Mouse (Mus musculus) bone marrow macrophage, adult 2 months (primary cell): ENCODE measurements at regions not wholly inside any gene's neighbourhood (a gene's known extent, or its start where the extent isn't known, plus 50 kb on each side); places are given as distances from the start of the nearest gene placed in this dataset.

Experiments used
- CTCF ChIP-seq: IDR thresholded peaks from 2 replicates; pipeline ENCODE4 v1.5.1; 2012; ENCODE audit warnings: low read depth, mild to moderate bottlenecking, low read length, moderate library complexity
- POLR2A ChIP-seq: IDR thresholded peaks from 2 replicates; pipeline ENCODE4 v1.6.1; 2012; ENCODE audit warnings: mild to moderate bottlenecking, low read depth, low read length, borderline replicate concordance

GRCm38 (mm10) chr9:112744616-112745015, 508.9 kb upstream of the Arpp21 start:
- TF ChIP-seq POLR2A, result no peak
- TF ChIP-seq CTCF, result no peak
